Mouse (Mus musculus): Measurements from ENCODE around the gene Ccdc51.

The Ccdc51 gene

GRCm38 (mm10) chr9:109056916-109057315 lies 25.4 kb upstream of the Ccdc51 start:
- no peak for DNase-seq (ENCODE audit: low read depth, low spot score)

- no peak for DNase-seq (ENCODE audit: low read depth, low spot score)
Measured at GRCm38 (mm10) chr9:109057543-109057942, 24.8 kb upstream of the Ccdc51 start.

GRCm38 (mm10) chr9:109058006-109058765 lies 24.1 kb upstream of the Ccdc51 start:
- DNase-seq (ENCODE audit: low read depth, low spot score) = no peak

- peak; percentile 89 for DNase-seq (ENCODE audit: low read depth, low spot score)
Measured at GRCm38 (mm10) chr9:109059136-109059903, 23.0 kb upstream of the Ccdc51 start, which contains the start of gene Trex1. Trex1 (minus strand) TSS chr9:109059734.

GRCm38 (mm10) chr9:109060184-109060897 lies 22.0 kb upstream of the Ccdc51 start:
- DNase-seq (ENCODE audit: low read depth, low spot score) = no peak

GRCm38 (mm10) chr9:109060898-109061295 lies 21.4 kb upstream of the Ccdc51 start:
- no peak for DNase-seq (ENCODE audit: low read depth, low spot score)

GRCm38 (mm10) chr9:109068095-109068735 lies 14.1 kb upstream of the Ccdc51 start:
- no peak for DNase-seq (ENCODE audit: low read depth, low spot score)

- DNase-seq (ENCODE audit: low read depth, low spot score) = peak; percentile 84
Measured at GRCm38 (mm10) chr9:109073661-109074573, 8.4 kb upstream of the Ccdc51 start, which contains the start of gene Atrip. Atrip (minus strand) TSS chr9:109074124.

- DNase-seq (ENCODE audit: low read depth, low spot score) = no peak
Measured at GRCm38 (mm10) chr9:109080516-109080915, 1.8 kb upstream of the Ccdc51 start.

- no peak for DNase-seq (ENCODE audit: low read depth, low spot score)
Measured at GRCm38 (mm10) chr9:109081749-109082123, 557 bp upstream of the Ccdc51 start.

- peak; percentile 72 for DNase-seq (ENCODE audit: low read depth, low spot score)
Measured at GRCm38 (mm10) chr9:109084922-109085321, 2.6 kb downstream of the Ccdc51 start.

GRCm38 (mm10) chr9:109087987-109088386 lies 5.7 kb downstream of the Ccdc51 start:
- peak; percentile 63 for DNase-seq (ENCODE audit: low read depth, low spot score)

- no peak for DNase-seq (ENCODE audit: low read depth, low spot score)
Measured at GRCm38 (mm10) chr9:109090446-109090845, 8.2 kb downstream of the Ccdc51 start.

- no peak for DNase-seq (ENCODE audit: low read depth, low spot score)
Measured at GRCm38 (mm10) chr9:109091802-109092201, 9.5 kb downstream of the Ccdc51 start.

GRCm38 (mm10) chr9:109092799-109093198 lies 10.5 kb downstream of the Ccdc51 start:
- no peak for DNase-seq (ENCODE audit: low read depth, low spot score)

GRCm38 (mm10) chr9:109093786-109094552 lies 11.7 kb downstream of the Ccdc51 start:
- no peak for DNase-seq (ENCODE audit: low read depth, low spot score)

GRCm38 (mm10) chr9:109094553-109095136 lies 12.4 kb downstream of the Ccdc51 start:
- peak; percentile 40 for DNase-seq (ENCODE audit: low read depth, low spot score)

- peak; percentile 73 for DNase-seq (ENCODE audit: low read depth, low spot score)
Measured at GRCm38 (mm10) chr9:109095137-109095982, 13.1 kb downstream of the Ccdc51 start, which contains the start of gene Plxnb1. Plxnb1 (plus strand) TSS chr9:109095389.

Data from ES-CJ7 (cell line).